Mouse (Mus musculus) MEL (cell line): ENCODE data around the gene Myom1. TPM values are rescaled to one million over a fixed set of nuclear protein-coding genes. Genes with fewer than 3 reads are reported as not detected.
A peak's percentile ranks its signal among the peaks of the same experiment; 100 is the strongest.

ENCODE experiments used
- DNase-seq: peaks from one replicate; pipeline ENCODE4 v3.0.0; 2011; ENCODE audit warnings: low read depth, low spot score
- H3K27ac ChIP-seq: 2 replicates; pipeline ENCODE4 v1.5.1; 2012; ENCODE audit warnings: low read depth, mild to moderate bottlenecking, control low read depth, low read length, moderate library complexity; ENCODE audit not compliant: control insufficient read depth
- H3K27me3 ChIP-seq, 2 experiments: fragments of 150-350 bp in 1 of 2; sonication (generic) in 1 of 2; 2 replicates each; pipeline ENCODE4 v1.6.1; 2012; ENCODE audit warnings: low read length in 2 of 2, mild to moderate bottlenecking in 2 of 2, improper control_type of control experiment in 1 of 2, moderate library complexity in 1 of 2; ENCODE audit not compliant: insufficient read depth in 2 of 2, control insufficient read depth in 1 of 2
- H3K36me3 ChIP-seq, 2 experiments: 2 replicates each; pipeline ENCODE4 v1.6.1; 2012 to 2014; ENCODE audit warnings: low read length in 2 of 2, improper control_type of control experiment in 1 of 2, inconsistent platforms in 1 of 2, mild to moderate bottlenecking in 1 of 2; ENCODE audit not compliant: insufficient read depth in 2 of 2, control insufficient read depth in 1 of 2
- H3K4me1 ChIP-seq, 2 experiments: fragments of 150-350 bp in 1 of 2; sonication (generic) in 1 of 2; 2 replicates each; pipeline ENCODE4 v1.6.1; 2012; ENCODE audit warnings: low read length in 2 of 2, improper control_type of control experiment in 1 of 2, mild to moderate bottlenecking in 1 of 2; ENCODE audit not compliant: insufficient read depth in 2 of 2, control insufficient read depth in 1 of 2
- H3K4me3 ChIP-seq, 2 experiments: fragments of 150-350 bp in 1 of 2; sonication (generic) in 1 of 2; 2 replicates each; pipeline ENCODE4 v1.5.1; 2012; ENCODE audit warnings: low read depth in 2 of 2, low read length in 2 of 2, mild to moderate bottlenecking in 2 of 2, moderate library complexity in 2 of 2, control low read depth in 1 of 2, improper control_type of control experiment in 1 of 2; ENCODE audit not compliant: control insufficient read depth in 1 of 2, insufficient read depth in 1 of 2
- H3K79me2 ChIP-seq: 2 replicates; pipeline ENCODE4 v1.6.1; 2012; ENCODE audit warnings: mild to moderate bottlenecking, low read length, moderate library complexity; ENCODE audit not compliant: control insufficient read depth, poor library complexity, insufficient read depth
- H3K9ac ChIP-seq: 2 replicates; pipeline ENCODE4 v1.6.1; 2012; ENCODE audit warnings: low read depth, mild to moderate bottlenecking, control low read depth, low read length, moderate library complexity; ENCODE audit not compliant: control insufficient read depth, poor library complexity, severe bottlenecking
- H3K9me3 ChIP-seq: fragments of 150-350 bp; sonication (generic); replicated peaks from 2 replicates; pipeline ENCODE4 v1.6.1; 2012; ENCODE audit warnings: mild to moderate bottlenecking, low read length, improper control_type of control experiment, moderate library complexity; ENCODE audit not compliant: insufficient read depth
- BHLHE40 ChIP-seq: IDR thresholded peaks from 2 replicates; pipeline ENCODE4 v1.6.1; 2012; ENCODE audit warnings: low read depth, mild to moderate bottlenecking, inconsistent platforms, low read length, improper control_type of control experiment, borderline replicate concordance
- CHD1 ChIP-seq: IDR thresholded peaks from 2 replicates; pipeline ENCODE4 v1.6.1; 2012; ENCODE audit warnings: low read depth, mild to moderate bottlenecking, inconsistent platforms, low read length, improper control_type of control experiment
- CHD2 ChIP-seq: IDR thresholded peaks from 2 replicates; pipeline ENCODE4 v1.6.1; 2011; ENCODE audit warnings: low read length, improper control_type of control experiment
- EP300 ChIP-seq, 2 experiments: IDR thresholded peaks; 2 replicates each; pipeline ENCODE4 v1.6.1; 2011; ENCODE audit warnings: improper control_type of control experiment in 2 of 2, low read length in 2 of 2, low read depth in 1 of 2, mild to moderate bottlenecking in 1 of 2
- ETS1 ChIP-seq: IDR thresholded peaks from 2 replicates; pipeline ENCODE4 v1.6.1; 2012; ENCODE audit warnings: low read depth, mild to moderate bottlenecking, inconsistent platforms, low read length, improper control_type of control experiment, moderate library complexity
- GABPA ChIP-seq: IDR thresholded peaks from 2 replicates; pipeline ENCODE4 v1.6.1; 2012; ENCODE audit warnings: low read depth, mild to moderate bottlenecking, inconsistent platforms, low read length, improper control_type of control experiment, moderate library complexity
- GATA1 ChIP-seq: IDR thresholded peaks from 2 replicates; pipeline ENCODE4 v1.6.1; 2011; ENCODE audit warnings: low read depth, low read length, improper control_type of control experiment
- HCFC1 ChIP-seq: IDR thresholded peaks from 2 replicates; pipeline ENCODE4 v1.6.1; 2012; ENCODE audit warnings: low read depth, mild to moderate bottlenecking, inconsistent platforms, low read length, improper control_type of control experiment, moderate library complexity
- JUND ChIP-seq: IDR thresholded peaks from 2 replicates; pipeline ENCODE4 v1.6.1; 2011; ENCODE audit warnings: low read depth, mild to moderate bottlenecking, improper control_type of control experiment, low read length
- MAFK ChIP-seq: IDR thresholded peaks from 2 replicates; pipeline ENCODE4 v1.6.1; 2011; ENCODE audit warnings: low read depth, mild to moderate bottlenecking, low read length, improper control_type of control experiment, borderline replicate concordance
- MAX ChIP-seq: IDR thresholded peaks from 2 replicates; pipeline ENCODE4 v1.6.1; 2011; ENCODE audit warnings: low read length, improper control_type of control experiment
- MXI1 ChIP-seq: IDR thresholded peaks from 2 replicates; pipeline ENCODE4 v1.6.1; 2011; ENCODE audit warnings: mild to moderate bottlenecking, low read depth, low read length, improper control_type of control experiment
- MYB ChIP-seq: IDR thresholded peaks from 2 replicates; pipeline ENCODE4 v1.6.1; 2011; ENCODE audit warnings: mild to moderate bottlenecking, low read depth, low read length, improper control_type of control experiment
- MYC ChIP-seq: IDR thresholded peaks from 2 replicates; pipeline ENCODE4 v1.6.1; 2011; ENCODE audit warnings: low read depth, mild to moderate bottlenecking, low read length, improper control_type of control experiment, moderate library complexity
- NRF1 ChIP-seq: IDR thresholded peaks from 2 replicates; pipeline ENCODE4 v1.6.1; 2014; ENCODE audit warnings: low read depth, mild to moderate bottlenecking, inconsistent platforms, low read length, improper control_type of control experiment, moderate library complexity; ENCODE audit not compliant: poor library complexity, insufficient read depth, severe bottlenecking
- POLR2A ChIP-seq, 2 experiments: IDR thresholded peaks; 2 replicates each; pipeline ENCODE4 v1.6.1; 2011 to 2012; ENCODE audit warnings: low read length in 2 of 2, mild to moderate bottlenecking in 2 of 2, control low read depth in 1 of 2, improper control_type of control experiment in 1 of 2, low read depth in 1 of 2, moderate library complexity in 1 of 2; ENCODE audit not compliant: control insufficient read depth in 1 of 2, insufficient read depth in 1 of 2, poor library complexity in 1 of 2
- POLR2AphosphoS2 ChIP-seq: IDR thresholded peaks from 2 replicates; pipeline ENCODE4 v1.6.1; 2011; ENCODE audit warnings: low read length, improper control_type of control experiment
- RAD21 ChIP-seq: IDR thresholded peaks from 2 replicates; pipeline ENCODE4 v1.6.1; 2011; ENCODE audit warnings: mild to moderate bottlenecking, low read depth, low read length, improper control_type of control experiment
- RCOR1 ChIP-seq: IDR thresholded peaks from 2 replicates; pipeline ENCODE4 v1.6.1; 2012; ENCODE audit warnings: low read depth, mild to moderate bottlenecking, inconsistent platforms, low read length, improper control_type of control experiment
- SIN3A ChIP-seq: IDR thresholded peaks from 2 replicates; pipeline ENCODE4 v1.6.1; 2012; ENCODE audit warnings: low read length, improper control_type of control experiment, inconsistent platforms
- TAL1 ChIP-seq: IDR thresholded peaks from 2 replicates; pipeline ENCODE4 v1.6.1; 2012; ENCODE audit warnings: mild to moderate bottlenecking, inconsistent platforms, low read length, moderate library complexity, mixed read lengths
- TCF12 ChIP-seq: IDR thresholded peaks from 2 replicates; pipeline ENCODE4 v1.6.1; 2014; ENCODE audit warnings: low read depth, mild to moderate bottlenecking, inconsistent platforms, low read length, improper control_type of control experiment, moderate library complexity
- USF1 ChIP-seq: IDR thresholded peaks from 2 replicates; pipeline ENCODE4 v1.6.1; 2014; ENCODE audit warnings: low read depth, mild to moderate bottlenecking, inconsistent platforms, low read length, improper control_type of control experiment, moderate library complexity
- ZC3H11A ChIP-seq: IDR thresholded peaks from 2 replicates; pipeline ENCODE4 v1.6.1; 2012; ENCODE audit warnings: low read depth, mild to moderate bottlenecking, inconsistent platforms, low read length, improper control_type of control experiment
- ZNF384 ChIP-seq: IDR thresholded peaks from 2 replicates; pipeline ENCODE4 v1.6.1; 2012; ENCODE audit warnings: low read depth, mild to moderate bottlenecking, inconsistent platforms, low read length, improper control_type of control experiment
- polyA plus RNA-seq, 2 experiments: library from polyadenylated mRNA; stranded (reverse) in 1 of 2; unstranded in 1 of 2; fragments of >175 nt in 1 of 2; fragments of >200 nt in 1 of 2; gene quantifications; 2 replicates each; pipeline versions ENCODE4 v1.2.1 to v1.2.4; 2012; ENCODE audit warnings: low replicate concordance in 2 of 2, low read depth in 1 of 2; ENCODE audit not compliant: insufficient read length in 2 of 2, insufficient read depth in 1 of 2, missing spikeins in 1 of 2
- total RNA-seq: library from RNA; depleted of rRNA; stranded (reverse); fragments of 300-350 nt; gene quantifications from 2 replicates; pipeline ENCODE4 v1.2.3, GENCODE M21; 2012

The Myom1 gene
- total and polyA plus RNA-seq, 3 experiments = 0.65 to 0.79 TPM; not detected in 1

- Histone ChIP-seq H3K79me2 (no peaks in the 10 kb centered on the region), H3K27ac (no peak overlapping the region), H3K9me3 (no peaks in the 10 kb centered on the region), H3K4me3 (no peak overlapping the region), H3K36me3 (peaks cover 0 to 9% of the 10 kb centered on the region in 2 experiments; a peak in 2 of 4 replicates), H3K4me1 (peaks cover 6 to 13% of the 10 kb centered on the region in 2 experiments), H3K9ac (no peak overlapping the region), H3K27me3 (no peaks in the 10 kb centered on the region)
- DNase-seq = peak; percentile 63
- TF ChIP-seq CHD1 = no peak
- TF ChIP-seq MXI1 = peak; percentile 39; the same call in 1 of the 2 replicates
- TF ChIP-seq SIN3A = peak; percentile 50
- TF ChIP-seq RAD21 = no peak
- peak; percentile 95 for TF ChIP-seq TCF12
- TF ChIP-seq ZNF384 = peak; percentile 64
- peak; percentile 89 for TF ChIP-seq GATA1
- peak; percentile 78 for TF ChIP-seq RCOR1
- TF ChIP-seq TAL1 = peak; percentile 69
- no peak for TF ChIP-seq JUND
- peak; percentile 85 to 86 for TF ChIP-seq EP300 (IDR thresholded peaks at IDR 0.05; ENCODE audit: low read depth in 1 of 2, low read length in 2 of 2)
- no peak for TF ChIP-seq MYC
- TF ChIP-seq POLR2AphosphoS2 = no peak
- peak; percentile 66 for TF ChIP-seq ETS1
These were observed 143.0 kb downstream of the Myom1 start for GRCm38 (mm10) chr17:71145248-71145961.

DNA sequence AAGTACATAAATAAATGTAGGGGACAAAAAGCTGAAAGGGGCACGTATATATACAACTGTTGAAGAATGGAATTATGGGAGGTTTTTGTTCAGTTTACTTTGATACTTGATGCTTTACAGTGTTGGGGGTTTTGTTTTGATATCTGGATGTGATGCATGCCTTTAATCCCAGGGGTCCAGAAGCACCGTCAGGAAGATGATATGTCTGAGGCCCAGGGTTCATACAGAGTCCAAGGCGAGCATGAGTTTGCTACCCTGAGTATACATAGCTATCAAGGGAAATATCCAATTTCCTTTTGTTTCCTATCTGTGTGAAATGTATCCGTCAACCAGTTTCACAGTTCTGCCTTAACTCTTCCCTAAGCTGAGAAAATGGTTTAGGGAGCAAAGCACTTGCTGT is 150.9 kb downstream of the Myom1 start:
- Histone ChIP-seq H3K4me1 (peaks cover 3 to 7% of the 10 kb centered on the region in 2 experiments; a peak in 2 of 4 replicates), H3K36me3 (peaks cover 0 to 3% of the 10 kb centered on the region in 2 experiments; a peak in 2 of 4 replicates), H3K27me3 (no peaks in the 10 kb centered on the region), H3K9me3 (no peaks in the 10 kb centered on the region), H3K27ac (no peak overlapping the region)
- DNase-seq = no peak
- TF ChIP-seq POLR2A (IDR thresholded peaks at IDR 0.05; ENCODE audit: control insufficient read depth in 1 of 2, insufficient read depth in 1 of 2, low read depth in 1 of 2, low read length in 2 of 2, poor library complexity in 1 of 2) (no peak), BHLHE40 (no peak), MAFK (no peak), MYB (no peak), HCFC1 (no peak), NRF1 (no peak), ZNF384 (no peak), TCF12 (no peak), GABPA (no peak), USF1 (no peak), CHD2 (no peak), MAX (no peak), ZC3H11A (no peak)
- TF ChIP-seq, all 39 proteins: peak for 0
- Histone ChIP-seq H3K9ac (no peak overlapping the region), H3K79me2 (no peaks in the 10 kb centered on the region), H3K4me3 (no peak overlapping the region)
